Mouse (Mus musculus) hindbrain, embryonic 13.5 days (tissue): Measurements from ENCODE around the gene Pappa. TPM values are rescaled to one million over a fixed set of nuclear protein-coding genes. Genes with fewer than 3 reads are reported as not detected.
A peak's percentile ranks its signal among the peaks of the same experiment; 100 is the strongest.

Experiments used
- ATAC-seq: fragments of 200-750 bp; cut with Nextera tagmentation; 2 replicates; pipeline ENCODE4 v1.8.0; 2017; ENCODE audit warnings: moderate TSS enrichment; ENCODE audit not compliant: low FRiP score
- H3K27ac ChIP-seq: fragments of 300-500 bp; sonication (generic); 2 replicates; pipeline ENCODE4 v1.5.1; 2015; ENCODE audit warnings: inconsistent platforms, mild to moderate bottlenecking, moderate library complexity
- H3K27me3 ChIP-seq: fragments of 300-500 bp; sonication (generic); 2 replicates; pipeline ENCODE4 v1.6.1; 2015; ENCODE audit warnings: mild to moderate bottlenecking, inconsistent platforms
- H3K36me3 ChIP-seq: fragments of 300-500 bp; sonication (generic); 2 replicates; pipeline ENCODE4 v1.6.1; 2015; ENCODE audit warnings: mild to moderate bottlenecking, inconsistent platforms
- H3K4me1 ChIP-seq: fragments of 300-500 bp; sonication (generic); replicated peaks from 2 replicates; pipeline ENCODE4 v1.6.1; 2015; ENCODE audit warnings: inconsistent platforms
- H3K4me2 ChIP-seq: fragments of 300-500 bp; sonication (generic); 2 replicates; pipeline ENCODE4 v1.6.1; 2015; ENCODE audit warnings: inconsistent platforms, mild to moderate bottlenecking, moderate library complexity
- H3K4me3 ChIP-seq: fragments of 300-500 bp; sonication (generic); 2 replicates; pipeline ENCODE4 v1.5.1; 2015; ENCODE audit warnings: mild to moderate bottlenecking, inconsistent platforms
- H3K9ac ChIP-seq: fragments of 300-500 bp; sonication (generic); 2 replicates; pipeline ENCODE4 v1.6.1; 2015; ENCODE audit warnings: mild to moderate bottlenecking, inconsistent platforms
- H3K9me3 ChIP-seq: fragments of 300-500 bp; sonication (generic); 2 replicates; pipeline ENCODE4 v1.6.1; 2016; ENCODE audit warnings: inconsistent platforms
- WGBS: fragments of 180-500 bp; shearing (Covaris S2); methylation state at CpG from one replicate; pipeline ENCODE4 v1.1.7; 2015; 5-methylcytosine and 5-hydroxymethylcytosine counted together
- polyA plus RNA-seq: library from polyadenylated mRNA; unstranded; fragments of >200 nt; fragmentation: Nextera tagmentation; extraction: Ambion mirVana; gene quantifications from 2 replicates; pipeline ENCODE4 v1.2.1, GENCODE M21; 2015

Pappa gene
- polyA plus RNA-seq, 1 experiment from 2014 or later, result 0.39 TPM

GRCm38 (mm10) chr4:65321340-65321739 lies 197.4 kb downstream of the Pappa start:
- no peaks in the 10 kb centered on the region for H3K36me3 ChIP-seq
- H3K4me2 ChIP-seq, result no peak overlapping the region
- 95% methylated on average over 4 of the region's 4 CpGs for WGBS
- ATAC-seq, result no peak
- H3K4me3 ChIP-seq, result no peak overlapping the region
- no peak overlapping the region for H3K27ac ChIP-seq
- H3K4me1 ChIP-seq, result no peaks in the 10 kb centered on the region
- H3K9ac ChIP-seq, result no peak overlapping the region
- no peaks in the 10 kb centered on the region for H3K9me3 ChIP-seq
- no peaks in the 10 kb centered on the region for H3K27me3 ChIP-seq

- no peaks in the 10 kb centered on the region for H3K4me1 ChIP-seq
- no peaks in the 10 kb centered on the region for H3K27me3 ChIP-seq
- H3K4me2 ChIP-seq, result no peak overlapping the region
- WGBS, result 93% methylated on average over 1 of the region's 1 CpGs
- no peak overlapping the region for H3K9ac ChIP-seq
- no peak overlapping the region for H3K4me3 ChIP-seq
- no peaks in the 10 kb centered on the region for H3K36me3 ChIP-seq
- no peak for ATAC-seq
- no peak overlapping the region for H3K27ac ChIP-seq
- H3K9me3 ChIP-seq, result no peaks in the 10 kb centered on the region
Observed at GRCm38 (mm10) chr4:65321959-65322358, 198.0 kb downstream of the Pappa start.

DNA sequence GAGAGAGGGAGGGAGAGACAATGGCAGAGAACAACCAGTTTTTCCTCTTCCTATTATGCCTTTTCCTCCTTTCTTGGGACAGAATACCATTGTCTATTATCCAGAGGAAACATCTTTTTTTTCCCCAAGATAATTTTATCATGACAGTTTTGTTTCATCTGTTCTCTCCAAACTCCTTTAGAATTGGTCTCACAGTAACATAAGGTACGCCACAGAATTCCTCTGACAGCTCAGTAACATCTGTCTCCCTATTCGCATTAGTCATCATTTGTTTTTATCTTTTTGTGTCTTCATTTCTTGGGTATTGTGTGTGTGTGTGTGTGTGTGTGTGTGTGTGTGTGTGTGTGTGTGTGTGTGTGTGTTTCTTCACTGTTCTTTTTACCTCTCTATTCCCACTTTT lies 201.8 kb downstream of the Pappa start:
- Histone ChIP-seq H3K4me1 (no peaks in the 10 kb centered on the region; the same call in none of the 2 replicates), H3K27ac (no peak overlapping the region), H3K9me3 (no peaks in the 10 kb centered on the region), H3K9ac (no peak overlapping the region), H3K27me3 (no peaks in the 10 kb centered on the region), H3K4me2 (no peak overlapping the region), H3K4me3 (no peak overlapping the region), H3K36me3 (no peaks in the 10 kb centered on the region)
- 98% methylated on average over 2 of the region's 2 CpGs for WGBS
- ATAC-seq, result no peak

- H3K27ac ChIP-seq, result no peak overlapping the region
- WGBS, result 64% methylated on average over 9 of the region's 9 CpGs
- no peak overlapping the region for H3K4me3 ChIP-seq
- no peaks in the 10 kb centered on the region for H3K36me3 ChIP-seq
- no peak for ATAC-seq
- H3K27me3 ChIP-seq, result no peaks in the 10 kb centered on the region
- no peak overlapping the region for H3K4me2 ChIP-seq
- H3K4me1 ChIP-seq, result no peaks in the 10 kb centered on the region; the same call in none of the 2 replicates
- H3K9me3 ChIP-seq, result no peaks in the 10 kb centered on the region
- no peak overlapping the region for H3K9ac ChIP-seq
Observed at GRCm38 (mm10) chr4:65328486-65329308, 204.7 kb downstream of the Pappa start.

- H3K27ac ChIP-seq, result no peak overlapping the region
- H3K4me2 ChIP-seq, result no peak overlapping the region
- H3K27me3 ChIP-seq, result no peaks in the 10 kb centered on the region
- H3K9ac ChIP-seq, result no peak overlapping the region
- H3K4me3 ChIP-seq, result no peak overlapping the region
- H3K4me1 ChIP-seq, result no peaks in the 10 kb centered on the region; the same call in none of the 2 replicates
- no peak for ATAC-seq
- H3K36me3 ChIP-seq, result no peaks in the 10 kb centered on the region
- 45% methylated on average over 1 of the region's 1 CpGs for WGBS
- H3K9me3 ChIP-seq, result no peaks in the 10 kb centered on the region
Observed at GRCm38 (mm10) chr4:65333718-65334117, 209.7 kb downstream of the Pappa start.

- no peak overlapping the region for H3K27ac ChIP-seq
- H3K9ac ChIP-seq, result no peak overlapping the region
- H3K4me3 ChIP-seq, result no peak overlapping the region
- H3K27me3 ChIP-seq, result no peaks in the 10 kb centered on the region
- H3K4me2 ChIP-seq, result no peak overlapping the region
- no peaks in the 10 kb centered on the region for H3K9me3 ChIP-seq
- H3K4me1 ChIP-seq, result no peaks in the 10 kb centered on the region
- no peaks in the 10 kb centered on the region for H3K36me3 ChIP-seq
- ATAC-seq, result no peak
- 87% methylated on average over 3 of the region's 3 CpGs for WGBS
Observed at GRCm38 (mm10) chr4:65341766-65342165, 217.8 kb downstream of the Pappa start.

DNA sequence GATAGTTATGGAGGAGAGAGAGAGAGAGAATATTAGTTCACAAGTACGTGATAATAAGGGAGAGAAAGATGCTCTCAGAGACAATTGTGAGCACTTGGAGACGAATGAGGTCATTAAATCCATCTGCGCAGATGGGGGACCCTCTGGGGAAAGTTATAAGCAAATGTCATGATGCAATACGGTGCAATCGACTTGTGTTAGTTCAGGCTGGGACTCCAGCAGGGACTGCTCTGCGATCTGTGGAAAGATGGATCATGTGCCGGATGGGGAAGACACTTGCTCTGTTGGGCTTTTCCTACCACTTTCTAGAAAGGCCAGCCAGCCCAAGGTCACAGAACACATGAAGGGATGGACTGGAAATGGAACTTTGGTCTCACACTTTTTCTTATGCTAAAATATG lies 226.5 kb downstream of the Pappa start:
- no peaks in the 10 kb centered on the region for H3K27me3 ChIP-seq
- no peaks in the 10 kb centered on the region for H3K9me3 ChIP-seq
- H3K9ac ChIP-seq, result no peak overlapping the region
- H3K4me2 ChIP-seq, result no peak overlapping the region
- peak; percentile 36; the same call in 1 of the 2 replicates for ATAC-seq
- no peaks in the 10 kb centered on the region for H3K4me1 ChIP-seq
- H3K36me3 ChIP-seq, result no peaks in the 10 kb centered on the region
- H3K27ac ChIP-seq, result no peak overlapping the region
- H3K4me3 ChIP-seq, result no peak overlapping the region
- WGBS, result 62% methylated on average over 7 of the region's 7 CpGs

DNA sequence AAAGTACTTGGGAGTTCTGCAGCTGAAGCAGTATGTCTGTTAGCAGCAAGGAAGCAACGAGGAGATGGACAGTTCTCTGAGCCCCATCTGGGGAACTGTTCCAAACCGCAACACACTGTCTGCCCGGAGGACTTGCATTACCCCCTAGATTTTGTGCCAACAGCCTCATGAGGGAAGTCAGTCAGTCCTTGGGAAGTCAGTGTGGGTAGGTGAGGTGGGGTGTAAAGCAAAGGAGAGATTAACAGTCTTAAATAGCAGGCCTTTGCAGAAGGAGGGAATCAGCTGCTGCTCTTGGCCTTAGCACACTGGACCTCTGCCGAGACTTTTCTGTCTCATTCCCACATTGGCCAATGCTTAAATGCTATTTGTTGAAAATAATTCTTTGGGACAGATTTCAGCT lies 230.6 kb downstream of the Pappa start:
- no peak overlapping the region for H3K4me2 ChIP-seq
- H3K4me3 ChIP-seq, result no peak overlapping the region
- H3K9me3 ChIP-seq, result no peaks in the 10 kb centered on the region
- ATAC-seq, result no peak
- no peaks in the 10 kb centered on the region for H3K36me3 ChIP-seq
- no peak overlapping the region for H3K27ac ChIP-seq
- no peaks in the 10 kb centered on the region for H3K27me3 ChIP-seq
- no peak overlapping the region for H3K9ac ChIP-seq
- 73% methylated on average over 4 of the region's 4 CpGs for WGBS
- H3K4me1 ChIP-seq, result no peaks in the 10 kb centered on the region

DNA sequence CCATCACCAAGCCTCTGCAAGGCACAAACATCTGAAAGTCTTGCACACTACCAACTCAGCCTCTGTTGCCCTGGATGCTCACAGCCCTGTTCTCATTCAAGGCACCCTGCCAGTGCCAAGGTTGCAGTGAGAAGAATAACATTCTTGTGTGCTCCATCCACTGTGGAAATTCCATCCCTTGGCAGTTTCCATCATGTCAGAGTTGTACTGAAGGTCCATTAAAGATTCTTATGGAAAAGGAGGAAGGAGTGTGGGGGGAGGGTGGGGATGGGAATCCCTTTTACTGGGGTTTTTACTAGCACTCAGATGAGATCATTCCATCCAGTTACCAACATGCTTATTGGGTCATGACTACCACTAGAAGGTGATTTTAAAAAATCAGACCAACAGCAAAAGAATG lies 243.2 kb downstream of the Pappa start:
- no peaks in the 10 kb centered on the region for H3K27me3 ChIP-seq
- H3K4me3 ChIP-seq, result no peak overlapping the region
- no peak overlapping the region for H3K9ac ChIP-seq
- no peaks in the 10 kb centered on the region for H3K36me3 ChIP-seq
- H3K27ac ChIP-seq, result no peak overlapping the region
- peaks cover 3% of the 10 kb centered on the region; the same call in 1 of the 2 replicates for H3K9me3 ChIP-seq
- H3K4me2 ChIP-seq, result no peak overlapping the region
- ATAC-seq, result no peak
- no peaks in the 10 kb centered on the region for H3K4me1 ChIP-seq

DNA sequence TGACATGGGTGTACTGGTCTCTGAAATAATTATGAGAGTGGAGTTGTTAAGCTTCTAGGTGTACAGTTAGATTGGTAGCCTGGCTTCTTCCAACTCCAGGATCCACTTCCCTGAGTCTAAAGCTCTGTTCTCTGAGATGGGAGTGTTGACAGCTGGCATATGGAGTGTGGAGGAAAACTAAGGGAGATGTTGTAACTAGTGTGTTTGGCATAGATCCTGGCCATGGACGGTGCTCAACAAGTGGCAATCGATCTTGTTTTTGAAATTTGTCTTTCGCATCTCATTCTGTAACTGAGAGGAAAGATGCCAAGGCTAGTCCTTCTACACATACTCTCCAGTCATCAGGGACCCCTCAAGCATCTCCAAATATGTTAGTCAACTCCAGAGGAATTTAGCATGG lies 248.8 kb downstream of the Pappa start:
- no peak overlapping the region for H3K4me3 ChIP-seq
- no peaks in the 10 kb centered on the region for H3K27me3 ChIP-seq
- no peaks in the 10 kb centered on the region for H3K36me3 ChIP-seq
- WGBS, result 95% methylated on average over 3 of the region's 3 CpGs
- no peak overlapping the region for H3K4me2 ChIP-seq
- no peak overlapping the region for H3K9ac ChIP-seq
- peaks cover 3% of the 10 kb centered on the region; the same call in 1 of the 2 replicates for H3K9me3 ChIP-seq
- no peak for ATAC-seq
- H3K4me1 ChIP-seq, result no peaks in the 10 kb centered on the region
- no peak overlapping the region for H3K27ac ChIP-seq

DNA sequence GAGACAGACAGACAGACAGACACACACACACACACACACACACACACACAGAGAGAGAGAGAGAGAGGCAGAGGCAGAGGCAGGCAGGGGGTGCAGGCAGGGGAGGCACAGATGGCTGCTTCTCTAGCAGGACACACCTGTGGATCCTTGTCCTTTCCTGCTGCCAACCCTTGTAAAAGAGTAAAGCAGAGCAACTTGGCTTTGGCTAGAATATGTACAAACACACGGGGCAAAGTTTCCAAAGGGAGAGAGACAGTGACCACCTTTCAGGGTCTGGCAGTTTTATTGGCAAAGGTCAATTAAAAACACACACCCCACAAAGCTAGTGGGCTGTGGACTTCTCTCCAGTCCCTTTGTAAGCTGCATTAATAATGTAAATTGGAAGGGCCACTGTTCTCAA lies 249.9 kb downstream of the Pappa start:
- no peak for ATAC-seq
- Histone ChIP-seq H3K4me1 (no peaks in the 10 kb centered on the region), H3K36me3 (no peaks in the 10 kb centered on the region), H3K27ac (no peak overlapping the region), H3K4me3 (no peak overlapping the region), H3K27me3 (no peaks in the 10 kb centered on the region), H3K4me2 (no peak overlapping the region), H3K9me3 (peaks cover 3% of the 10 kb centered on the region; the same call in 1 of the 2 replicates), H3K9ac (no peak overlapping the region)
- 50% methylated on average over 1 of the region's 1 CpGs for WGBS

- WGBS, result 93% methylated on average over 2 of the region's 2 CpGs
- Histone ChIP-seq H3K27me3 (no peaks in the 10 kb centered on the region), H3K4me1 (no peaks in the 10 kb centered on the region), H3K4me2 (no peak overlapping the region), H3K9ac (no peak overlapping the region), H3K36me3 (peaks cover 3% of the 10 kb centered on the region; the same call in 1 of the 2 replicates), H3K27ac (no peak overlapping the region), H3K4me3 (no peak overlapping the region), H3K9me3 (no peaks in the 10 kb centered on the region)
- no peak for ATAC-seq
Observed at GRCm38 (mm10) chr4:65376571-65376970, 252.6 kb downstream of the Pappa start.

- no peaks in the 10 kb centered on the region for H3K27me3 ChIP-seq
- peaks cover 3% of the 10 kb centered on the region; the same call in 1 of the 2 replicates for H3K36me3 ChIP-seq
- 93% methylated on average over 4 of the region's 4 CpGs for WGBS
- no peak overlapping the region for H3K4me3 ChIP-seq
- no peaks in the 10 kb centered on the region for H3K4me1 ChIP-seq
- H3K4me2 ChIP-seq, result no peak overlapping the region
- H3K9ac ChIP-seq, result no peak overlapping the region
- no peak for ATAC-seq
- H3K27ac ChIP-seq, result no peak overlapping the region
- no peaks in the 10 kb centered on the region for H3K9me3 ChIP-seq
Observed at GRCm38 (mm10) chr4:65379461-65379860, 255.5 kb downstream of the Pappa start.
